Mouse (Mus musculus): ENCODE measurements at regions not wholly inside any gene's neighbourhood (a gene's known extent, or its start where the extent isn't known, plus 50 kb on each side); places are given as distances from the start of the nearest gene placed in this dataset.

DNA sequence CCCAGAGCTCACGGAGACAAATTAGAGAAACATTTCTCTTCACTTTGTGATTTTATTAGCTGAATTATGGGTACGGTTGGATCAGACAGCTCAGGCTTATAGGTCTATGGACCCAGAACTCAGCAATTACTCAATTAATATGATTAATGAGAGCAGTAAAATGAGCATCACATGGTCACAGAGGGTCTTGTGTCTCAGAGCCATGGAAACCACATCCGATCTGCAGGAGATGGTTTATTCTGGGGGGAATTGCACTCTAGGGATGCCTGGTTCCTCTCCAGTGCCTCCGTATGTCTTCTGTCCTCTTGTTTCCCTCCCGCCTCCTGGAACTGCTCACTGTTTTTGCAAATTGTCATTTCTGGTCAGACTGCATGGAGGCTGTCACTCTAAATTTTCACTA lies 422.6 kb downstream of the Cbln4 start:
- Histone ChIP-seq H3K9ac (ENCODE audit: control insufficient read depth, low read depth, low read length, poor library complexity, severe bottlenecking) (no peak overlapping the region), H3K4me3 (ENCODE audit: control insufficient read depth in 1 of 2, insufficient read depth in 1 of 2, low read depth in 2 of 2, low read length in 2 of 2) (no peak overlapping the region), H3K36me3 (ENCODE audit: control insufficient read depth in 1 of 2, insufficient read depth in 2 of 2, low read length in 2 of 2) (no peaks in the 10 kb centered on the region), H3K4me1 (ENCODE audit: control insufficient read depth in 1 of 2, insufficient read depth in 2 of 2, low read length in 2 of 2) (no peaks in the 10 kb centered on the region), H3K79me2 (ENCODE audit: control insufficient read depth, insufficient read depth, low read length, poor library complexity) (no peaks in the 10 kb centered on the region), H3K27ac (ENCODE audit: control insufficient read depth, low read depth, low read length) (no peak overlapping the region), H3K27me3 (ENCODE audit: control insufficient read depth in 1 of 2, insufficient read depth in 2 of 2, low read length in 2 of 2) (no peaks in the 10 kb centered on the region), H3K9me3 (replicated peaks; ENCODE audit: insufficient read depth, low read length) (no peaks in the 10 kb centered on the region)
- TF ChIP-seq MAZ (IDR thresholded peaks at IDR 0.05; ENCODE audit: low read depth, low read length) (no peak), ZMIZ1 (IDR thresholded peaks at IDR 0.05; ENCODE audit: low read depth, low read length) (no peak), E2F4 (IDR thresholded peaks at IDR 0.05; ENCODE audit: borderline replicate concordance, low read depth, low read length) (no peak), UBTF (IDR thresholded peaks at IDR 0.05; ENCODE audit: borderline replicate concordance, insufficient read depth, low read depth, low read length) (no peak), POLR2A (IDR thresholded peaks at IDR 0.05; ENCODE audit: control insufficient read depth in 1 of 2, insufficient read depth in 1 of 2, low read depth in 1 of 2, low read length in 2 of 2, poor library complexity in 1 of 2) (no peak), EP300 (IDR thresholded peaks at IDR 0.05; ENCODE audit: low read depth in 1 of 2, low read length in 2 of 2) (no peak), CHD2 (IDR thresholded peaks at IDR 0.05; ENCODE audit: low read length) (no peak)
- DNase-seq (ENCODE audit: low read depth, low spot score): no peak

DNA sequence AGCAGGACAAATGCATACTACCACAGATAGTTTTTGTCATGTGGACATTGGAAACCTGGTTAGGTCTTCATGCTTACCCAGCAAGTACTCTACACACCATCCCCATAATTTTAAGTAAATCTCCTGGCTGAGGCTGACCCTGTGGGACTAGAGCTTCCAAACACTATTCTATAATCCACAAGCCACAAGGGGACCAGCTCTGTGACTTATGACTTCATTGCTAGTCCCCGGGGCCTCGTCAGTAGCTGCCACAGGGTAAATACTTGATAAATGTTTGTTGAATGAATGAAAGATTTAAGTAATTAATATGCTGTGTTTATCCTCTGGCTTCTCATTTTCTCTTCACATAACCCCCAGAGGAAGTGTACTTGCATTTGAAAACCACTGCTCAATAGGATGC lies 423.0 kb downstream of the Cbln4 start:
- Histone ChIP-seq H3K27ac (ENCODE audit: control insufficient read depth, low read depth, low read length) (no peak overlapping the region), H3K27me3 (ENCODE audit: control insufficient read depth in 1 of 2, insufficient read depth in 2 of 2, low read length in 2 of 2) (no peaks in the 10 kb centered on the region), H3K79me2 (ENCODE audit: control insufficient read depth, insufficient read depth, low read length, poor library complexity) (no peaks in the 10 kb centered on the region), H3K9me3 (replicated peaks; ENCODE audit: insufficient read depth, low read length) (no peaks in the 10 kb centered on the region), H3K9ac (ENCODE audit: control insufficient read depth, low read depth, low read length, poor library complexity, severe bottlenecking) (no peak overlapping the region), H3K4me3 (ENCODE audit: control insufficient read depth in 1 of 2, insufficient read depth in 1 of 2, low read depth in 2 of 2, low read length in 2 of 2) (no peak overlapping the region), H3K4me1 (ENCODE audit: control insufficient read depth in 1 of 2, insufficient read depth in 2 of 2, low read length in 2 of 2) (no peaks in the 10 kb centered on the region), H3K36me3 (ENCODE audit: control insufficient read depth in 1 of 2, insufficient read depth in 2 of 2, low read length in 2 of 2) (no peaks in the 10 kb centered on the region)
- no peak for DNase-seq (ENCODE audit: low read depth, low spot score)
- no peak for TF ChIP-seq MYC (IDR thresholded peaks at IDR 0.05; ENCODE audit: low read depth, low read length)

DNA sequence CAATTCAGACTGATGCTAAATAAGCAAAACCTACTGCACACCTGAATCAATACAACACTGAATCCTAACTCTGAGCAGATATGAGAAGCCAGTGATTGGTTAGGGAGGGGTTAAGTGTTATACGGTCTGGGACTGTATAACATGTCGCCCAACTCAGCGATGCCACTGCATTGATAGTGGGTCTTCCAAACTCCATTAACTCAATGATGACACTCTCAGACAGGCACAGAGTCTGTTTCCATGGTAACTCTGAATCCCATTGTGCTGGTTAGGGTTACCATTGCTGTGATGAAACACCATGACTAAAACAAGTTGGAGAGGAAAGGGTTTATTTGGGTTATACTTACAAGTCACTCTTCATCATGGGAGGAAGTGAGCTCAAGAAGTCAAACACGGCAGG lies 424.5 kb downstream of the Cbln4 start:
- Histone ChIP-seq H3K9ac (ENCODE audit: control insufficient read depth, low read depth, low read length, poor library complexity, severe bottlenecking) (no peak overlapping the region), H3K36me3 (ENCODE audit: control insufficient read depth in 1 of 2, insufficient read depth in 2 of 2, low read length in 2 of 2) (no peaks in the 10 kb centered on the region), H3K27me3 (ENCODE audit: control insufficient read depth in 1 of 2, insufficient read depth in 2 of 2, low read length in 2 of 2) (no peaks in the 10 kb centered on the region), H3K4me3 (ENCODE audit: control insufficient read depth in 1 of 2, insufficient read depth in 1 of 2, low read depth in 2 of 2, low read length in 2 of 2) (no peak overlapping the region), H3K4me1 (ENCODE audit: control insufficient read depth in 1 of 2, insufficient read depth in 2 of 2, low read length in 2 of 2) (no peaks in the 10 kb centered on the region), H3K9me3 (replicated peaks; ENCODE audit: insufficient read depth, low read length) (no peaks in the 10 kb centered on the region), H3K79me2 (ENCODE audit: control insufficient read depth, insufficient read depth, low read length, poor library complexity) (no peaks in the 10 kb centered on the region), H3K27ac (ENCODE audit: control insufficient read depth, low read depth, low read length) (no peak overlapping the region)
- TF ChIP-seq ETS1 (IDR thresholded peaks at IDR 0.05; ENCODE audit: low read depth, low read length) (no peak), TBP (IDR thresholded peaks at IDR 0.05; ENCODE audit: low read depth, low read length) (no peak), RAD21 (IDR thresholded peaks at IDR 0.05; ENCODE audit: low read depth, low read length) (no peak), GATA1 (IDR thresholded peaks at IDR 0.05; ENCODE audit: low read depth, low read length) (no peak), MAX (IDR thresholded peaks at IDR 0.05; ENCODE audit: low read length) (no peak), CTCF (IDR thresholded peaks at IDR 0.05 in 2 of 3, conservative IDR thresholded peaks at IDR 0.05 in 1 of 3; ENCODE audit: control insufficient read depth in 1 of 3, insufficient read depth in 1 of 3, low read depth in 2 of 3, low read length in 3 of 3, poor library complexity in 1 of 3, severe bottlenecking in 1 of 3) (no peak), ZMIZ1 (IDR thresholded peaks at IDR 0.05; ENCODE audit: low read depth, low read length) (no peak)
- DNase-seq (ENCODE audit: low read depth, low spot score): no peak

Measured in MEL (cell line).